Mouse (Mus musculus) liver, embryonic 14.5 days (tissue): ENCODE measurements around the gene Zfyve27.

Source experiments
- CTCF ChIP-seq: IDR thresholded peaks from 2 replicates; pipeline ENCODE4 v1.5.1; 2016; ENCODE audit warnings: antibody characterized with exemption, low read depth, control low read depth
- EP300 ChIP-seq: IDR thresholded peaks from 2 replicates; pipeline ENCODE4 v1.6.1; 2016; ENCODE audit warnings: antibody characterized with exemption, low read depth

DNA sequence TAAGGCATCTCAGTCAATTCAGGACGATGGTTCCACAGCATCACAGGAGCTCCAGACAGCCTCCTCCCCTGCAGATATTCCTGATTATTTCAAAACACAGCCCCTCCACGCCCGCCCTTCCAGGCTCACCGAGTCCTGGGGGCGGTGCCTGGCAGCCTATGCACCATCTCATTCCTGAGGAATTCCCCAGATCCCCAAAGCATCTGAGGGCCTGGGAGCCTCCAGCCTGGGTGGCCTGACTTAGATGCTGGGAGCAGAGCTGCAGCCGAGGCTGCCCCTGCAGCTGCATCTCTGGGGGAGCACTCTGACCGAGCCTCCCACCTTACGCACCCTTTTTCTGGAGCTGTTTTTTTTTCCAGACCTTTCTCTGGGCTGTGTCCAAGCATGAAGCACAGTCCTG is 77.1 kb downstream of the Zfyve27 start:
- TF ChIP-seq CTCF (no peak), EP300 (no peak)
